Mouse (Mus musculus) neural tube, embryonic 11.5 days (tissue): ENCODE measurements around the gene Fhad1. TPM values are rescaled to one million over a fixed set of nuclear protein-coding genes. Genes with fewer than 3 reads are reported as not detected.

ENCODE experiments used
- ATAC-seq: fragments of 200-750 bp; cut with Nextera tagmentation; 2 replicates; pipeline ENCODE4 v1.8.0; 2017; ENCODE audit warnings: moderate number of reproducible peaks, mild to moderate bottlenecking, moderate TSS enrichment, moderate library complexity; ENCODE audit not compliant: insufficient read depth, low FRiP score, low TSS enrichment
- DNase-seq: peaks from one replicate; pipeline ENCODE4 v3.0.0-alpha.2; 2015; ENCODE audit warnings: low spot score
- H3K27ac ChIP-seq: fragments of 300-500 bp; sonication (generic); 2 replicates; pipeline ENCODE4 v1.5.1; 2014; ENCODE audit warnings: low read depth, mild to moderate bottlenecking, low read length
- H3K27me3 ChIP-seq: fragments of 300-500 bp; sonication (generic); 2 replicates; pipeline ENCODE4 v1.6.1; 2014; ENCODE audit warnings: mild to moderate bottlenecking, low read length, mixed read lengths; ENCODE audit not compliant: control insufficient read depth, insufficient read depth
- H3K36me3 ChIP-seq: fragments of 300-500 bp; sonication (generic); 2 replicates; pipeline ENCODE4 v1.6.1; 2014; ENCODE audit warnings: mild to moderate bottlenecking, low read length, moderate library complexity, mixed read lengths; ENCODE audit not compliant: control insufficient read depth, insufficient read depth
- H3K4me1 ChIP-seq: fragments of 300-500 bp; sonication (generic); 2 replicates; pipeline ENCODE4 v1.6.1; 2014; ENCODE audit warnings: low read length, mixed read lengths; ENCODE audit not compliant: control insufficient read depth, insufficient read depth
- H3K4me2 ChIP-seq: fragments of 300-500 bp; sonication (generic); 2 replicates; pipeline ENCODE4 v1.6.1; 2014; ENCODE audit warnings: low read depth, mild to moderate bottlenecking, moderate library complexity
- H3K4me3 ChIP-seq: fragments of 300-500 bp; sonication (generic); 2 replicates; pipeline ENCODE4 v1.5.1; 2014; ENCODE audit warnings: low read depth, low read length
- H3K9ac ChIP-seq: fragments of 300-500 bp; sonication (generic); 2 replicates; pipeline ENCODE4 v1.6.1; 2014; ENCODE audit warnings: mild to moderate bottlenecking, low read length
- H3K9me3 ChIP-seq: fragments of 300-500 bp; sonication (generic); 2 replicates; pipeline ENCODE4 v1.6.1; 2016; ENCODE audit warnings: low read length; ENCODE audit not compliant: control insufficient read depth
- WGBS: fragments of 180-500 bp; shearing (Covaris S2); extraction: QIAGEN DNeasy Blood & Tissue Kit; methylation state at CpG from one replicate; pipeline ENCODE4 v1.1.7; 2014; 5-methylcytosine and 5-hydroxymethylcytosine counted together
- polyA plus RNA-seq: library from polyadenylated mRNA; unstranded; fragments of >200 nt; fragmentation: Nextera tagmentation; extraction: Ambion mirVana; gene quantifications from 2 replicates; pipeline ENCODE4 v1.2.1, GENCODE M21; 2014

Gene Fhad1
- polyA plus RNA-seq, 1 experiment from 2014 or later = 1.5 TPM

GRCm38 (mm10) chr4:141917735-141918419 is 97.0 kb downstream of the Fhad1 start:
- Histone ChIP-seq H3K9me3 (no peaks in the 10 kb centered on the region), H3K27me3 (no peaks in the 10 kb centered on the region), H3K36me3 (no peaks in the 10 kb centered on the region), H3K4me1 (no peaks in the 10 kb centered on the region), H3K4me3 (no peak overlapping the region), H3K9ac (no peak overlapping the region), H3K4me2 (no peak overlapping the region), H3K27ac (no peak overlapping the region)
- DNase-seq (no peak), ATAC-seq (no peak)
- WGBS = 64% methylated on average over 7 of the region's 7 CpGs

- H3K27ac ChIP-seq = no peak overlapping the region
- no peak for DNase-seq
These were observed 100.8 kb downstream of the Fhad1 start for GRCm38 (mm10) chr4:141914040-141914439.

GRCm38 (mm10) chr4:141913201-141913993 is 101.5 kb downstream of the Fhad1 start:
- no peak for ATAC-seq
- WGBS = 80% methylated on average over 13 of the region's 13 CpGs
- no peak overlapping the region for H3K4me2 ChIP-seq
- no peak for DNase-seq
- peak overlapping the region; percentile 35; the same call in 1 of the 2 replicates for H3K27ac ChIP-seq
- no peak overlapping the region for H3K4me3 ChIP-seq
- H3K9me3 ChIP-seq = no peaks in the 10 kb centered on the region
- no peaks in the 10 kb centered on the region for H3K36me3 ChIP-seq
- no peaks in the 10 kb centered on the region for H3K4me1 ChIP-seq
- no peak overlapping the region for H3K9ac ChIP-seq
- H3K27me3 ChIP-seq = no peaks in the 10 kb centered on the region

More at GRCm38 (mm10) chr4:141914040-141914439, 100.8 kb downstream of the Fhad1 start:
- ATAC-seq = no peak
- H3K4me3 ChIP-seq = no peak overlapping the region
- H3K9ac ChIP-seq = no peak overlapping the region
- 46% methylated on average over 7 of the region's 7 CpGs for WGBS
- no peaks in the 10 kb centered on the region for H3K9me3 ChIP-seq
- no peak overlapping the region for H3K4me2 ChIP-seq
- no peaks in the 10 kb centered on the region for H3K4me1 ChIP-seq
- no peaks in the 10 kb centered on the region for H3K36me3 ChIP-seq
- no peaks in the 10 kb centered on the region for H3K27me3 ChIP-seq

GRCm38 (mm10) chr4:141904710-141905109 is 110.2 kb downstream of the Fhad1 start:
- DNase-seq (no peak), ATAC-seq (no peak)
- Histone ChIP-seq H3K4me1 (peaks cover 18% of the 10 kb centered on the region), H3K27me3 (no peaks in the 10 kb centered on the region), H3K9me3 (no peaks in the 10 kb centered on the region), H3K4me2 (no peak overlapping the region), H3K36me3 (no peaks in the 10 kb centered on the region), H3K4me3 (no peak overlapping the region), H3K27ac (no peak overlapping the region), H3K9ac (no peak overlapping the region)
- WGBS = 86% methylated on average over 9 of the region's 9 CpGs

- DNase-seq (no peak), ATAC-seq (0 out of 2 replicates have a peak, but pooled peaks have one; percentile 5)
- Histone ChIP-seq H3K27me3 (no peaks in the 10 kb centered on the region), H3K4me1 (peaks cover 21% of the 10 kb centered on the region), H3K4me3 (no peak overlapping the region), H3K36me3 (no peaks in the 10 kb centered on the region), H3K4me2 (no peak overlapping the region), H3K9ac (no peak overlapping the region; the same call in 1 of the 2 replicates), H3K27ac (peak overlapping the region; percentile 85; the same call in 1 of the 2 replicates), H3K9me3 (no peaks in the 10 kb centered on the region)
- 87% methylated on average over 8 of the region's 8 CpGs for WGBS
These were observed 112.4 kb downstream of the Fhad1 start for GRCm38 (mm10) chr4:141902479-141902858.

GRCm38 (mm10) chr4:141901711-141902478 is 113.0 kb downstream of the Fhad1 start:
- Histone ChIP-seq H3K4me2 (peak overlapping the region; percentile 25), H3K4me1 (peaks cover 21% of the 10 kb centered on the region), H3K27me3 (no peaks in the 10 kb centered on the region), H3K9ac (peak overlapping the region; percentile 18; the same call in 1 of the 2 replicates), H3K27ac (peak overlapping the region; percentile 85), H3K36me3 (no peaks in the 10 kb centered on the region), H3K4me3 (no peak overlapping the region), H3K9me3 (no peaks in the 10 kb centered on the region)
- peak; percentile 71 for ATAC-seq
- DNase-seq = peak; percentile 68
- 41% methylated on average over 17 of the region's 17 CpGs for WGBS

GRCm38 (mm10) chr4:141900421-141900820 is 114.5 kb downstream of the Fhad1 start:
- H3K36me3 ChIP-seq = no peaks in the 10 kb centered on the region
- H3K27me3 ChIP-seq = no peaks in the 10 kb centered on the region
- ATAC-seq (no peak), DNase-seq (no peak)
- H3K9ac ChIP-seq = no peak overlapping the region
- no peak overlapping the region for H3K4me2 ChIP-seq
- no peaks in the 10 kb centered on the region for H3K9me3 ChIP-seq
- peak overlapping the region; percentile 85 for H3K27ac ChIP-seq
- no peak overlapping the region for H3K4me3 ChIP-seq
- H3K4me1 ChIP-seq = peaks cover 23% of the 10 kb centered on the region
- WGBS = 64% methylated on average over 11 of the region's 11 CpGs

- H3K36me3 ChIP-seq = no peaks in the 10 kb centered on the region
- DNase-seq = peak; percentile 57
- H3K4me2 ChIP-seq = no peak overlapping the region
- 6% methylated on average over 8 of the region's 8 CpGs for WGBS
- H3K27me3 ChIP-seq = no peaks in the 10 kb centered on the region
- peak; percentile 22; the same call in 1 of the 2 replicates for ATAC-seq
- peaks cover 23% of the 10 kb centered on the region for H3K4me1 ChIP-seq
- peak overlapping the region; percentile 81 for H3K27ac ChIP-seq
- no peak overlapping the region for H3K4me3 ChIP-seq
- H3K9ac ChIP-seq = no peak overlapping the region; the same call in 1 of the 2 replicates
- H3K9me3 ChIP-seq = no peaks in the 10 kb centered on the region
These were observed 114.9 kb downstream of the Fhad1 start for GRCm38 (mm10) chr4:141899936-141900335.
